Mouse (Mus musculus): ENCODE data around the gene Tph1. TPM values are rescaled to one million over a fixed set of nuclear protein-coding genes. Genes with fewer than 3 reads are reported as not detected.

Gene Tph1
- 1.5 and 1.6 TPM in 2 replicates for polyA plus RNA-seq (2011; ENCODE audit: insufficient read depth, insufficient read length, low read depth, missing spikeins)

DNA sequence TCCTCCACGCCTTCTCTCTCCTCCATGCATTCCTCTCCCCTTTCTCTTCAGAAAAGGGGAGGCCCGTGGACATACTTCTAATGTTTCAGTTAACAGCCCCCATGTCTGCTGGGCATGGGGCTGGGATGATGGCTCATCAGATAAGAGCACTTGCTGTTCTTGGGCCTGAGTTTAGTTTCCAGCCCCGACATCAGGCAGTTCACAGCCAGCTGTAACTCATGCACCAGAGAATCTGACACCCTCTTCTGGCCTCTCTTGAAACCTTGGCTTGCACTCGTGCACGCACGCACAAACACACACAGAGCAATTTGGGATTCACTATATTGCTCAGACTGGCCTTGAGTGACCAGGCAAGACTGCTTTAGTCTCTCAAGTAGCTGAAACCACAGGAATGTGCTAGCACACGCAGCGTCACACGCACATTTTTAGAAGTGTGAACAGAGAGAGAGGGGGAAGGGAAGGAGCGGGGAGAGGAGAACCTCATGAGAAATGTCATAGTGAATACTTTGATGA lies at the start of gene Tph1:
Gene Tph1, minus strand, starts transcription at position 378 of the 513 bp plus-strand sequence.
- Histone ChIP-seq H3K4me3 (ENCODE audit: low read depth, low read length) (no peak within 1 kb of the TSS), H3K9ac (ENCODE audit: low read depth, poor library complexity, severe bottlenecking) (no peak within 1 kb of the TSS), H3K36me3 (ENCODE audit: control insufficient read depth, insufficient read depth, low read length, poor library complexity, severe bottlenecking) (no peaks in the 10 kb centered on the region), H3K27me3 (ENCODE audit: control insufficient read depth, insufficient read depth, low read length, poor library complexity, severe bottlenecking) (no peaks in the 10 kb centered on the region), H3K4me1 (ENCODE audit: control insufficient read depth, insufficient read depth, low read length) (no peaks in the 10 kb centered on the region), H3K9me3 (replicated peaks; ENCODE audit: control insufficient read depth, insufficient read depth, low read length, poor library complexity, severe bottlenecking) (no peaks in the 10 kb centered on the region), H3K27ac (ENCODE audit: insufficient read depth, low read length) (no peak within 1 kb of the TSS)
- TF ChIP-seq CTCF (IDR thresholded peaks at IDR 0.05; ENCODE audit: low read depth, low read length) (no peak), EP300 (IDR thresholded peaks at IDR 0.05; ENCODE audit: insufficient read depth, low read depth, low read length) (no peak), POLR2A (IDR thresholded peaks at IDR 0.05; ENCODE audit: insufficient read depth, low read length) (no peak)

- no peak overlapping the region for H3K27ac ChIP-seq (ENCODE audit: insufficient read depth, low read length)
- TF ChIP-seq EP300 (IDR thresholded peaks at IDR 0.05; ENCODE audit: insufficient read depth, low read depth, low read length) (0 out of 2 replicates have a peak, but pooled peaks have one; percentile 20), POLR2A (IDR thresholded peaks at IDR 0.05; ENCODE audit: insufficient read depth, low read length) (no peak)
- H3K9me3 ChIP-seq (replicated peaks; ENCODE audit: control insufficient read depth, insufficient read depth, low read length, poor library complexity, severe bottlenecking), result no peaks in the 10 kb centered on the region
- H3K36me3 ChIP-seq (ENCODE audit: control insufficient read depth, insufficient read depth, low read length, poor library complexity, severe bottlenecking), result no peaks in the 10 kb centered on the region
- no peaks in the 10 kb centered on the region for H3K4me1 ChIP-seq (ENCODE audit: control insufficient read depth, insufficient read depth, low read length)
- no peaks in the 10 kb centered on the region for H3K27me3 ChIP-seq (ENCODE audit: control insufficient read depth, insufficient read depth, low read length, poor library complexity, severe bottlenecking)
- no peak overlapping the region for H3K4me3 ChIP-seq (ENCODE audit: low read depth, low read length)
- no peak overlapping the region for H3K9ac ChIP-seq (ENCODE audit: low read depth, poor library complexity, severe bottlenecking)
These were observed 48.1 kb upstream of the Tph1 start for GRCm38 (mm10) chr7:46720460-46720859.

GRCm38 (mm10) chr7:46719526-46719925 lies 47.2 kb upstream of the Tph1 start:
- Histone ChIP-seq H3K27me3 (ENCODE audit: control insufficient read depth, insufficient read depth, low read length, poor library complexity, severe bottlenecking) (no peaks in the 10 kb centered on the region), H3K36me3 (ENCODE audit: control insufficient read depth, insufficient read depth, low read length, poor library complexity, severe bottlenecking) (no peaks in the 10 kb centered on the region), H3K4me1 (ENCODE audit: control insufficient read depth, insufficient read depth, low read length) (no peaks in the 10 kb centered on the region), H3K27ac (ENCODE audit: insufficient read depth, low read length) (no peak overlapping the region), H3K4me3 (ENCODE audit: low read depth, low read length) (no peak overlapping the region), H3K9me3 (replicated peaks; ENCODE audit: control insufficient read depth, insufficient read depth, low read length, poor library complexity, severe bottlenecking) (no peaks in the 10 kb centered on the region), H3K9ac (ENCODE audit: low read depth, poor library complexity, severe bottlenecking) (no peak overlapping the region)
- TF ChIP-seq CTCF (IDR thresholded peaks at IDR 0.05; ENCODE audit: low read depth, low read length), result no peak
- no peak for TF ChIP-seq EP300 (IDR thresholded peaks at IDR 0.05; ENCODE audit: insufficient read depth, low read depth, low read length)
- TF ChIP-seq POLR2A (IDR thresholded peaks at IDR 0.05; ENCODE audit: insufficient read depth, low read length), result no peak

GRCm38 (mm10) chr7:46718591-46719270 lies 46.4 kb upstream of the Tph1 start:
- no peaks in the 10 kb centered on the region for H3K27me3 ChIP-seq (ENCODE audit: control insufficient read depth, insufficient read depth, low read length, poor library complexity, severe bottlenecking)
- TF ChIP-seq EP300 (IDR thresholded peaks at IDR 0.05; ENCODE audit: insufficient read depth, low read depth, low read length) (no peak), CTCF (IDR thresholded peaks at IDR 0.05; ENCODE audit: low read depth, low read length) (no peak)
- H3K4me3 ChIP-seq (ENCODE audit: low read depth, low read length), result no peak overlapping the region
- no peaks in the 10 kb centered on the region for H3K36me3 ChIP-seq (ENCODE audit: control insufficient read depth, insufficient read depth, low read length, poor library complexity, severe bottlenecking)
- no peaks in the 10 kb centered on the region for H3K4me1 ChIP-seq (ENCODE audit: control insufficient read depth, insufficient read depth, low read length)
- no peak overlapping the region for H3K9ac ChIP-seq (ENCODE audit: low read depth, poor library complexity, severe bottlenecking)
- no peak overlapping the region for H3K27ac ChIP-seq (ENCODE audit: insufficient read depth, low read length)
- no peaks in the 10 kb centered on the region for H3K9me3 ChIP-seq (replicated peaks; ENCODE audit: control insufficient read depth, insufficient read depth, low read length, poor library complexity, severe bottlenecking)

GRCm38 (mm10) chr7:46716897-46717296 lies 44.6 kb upstream of the Tph1 start:
- Histone ChIP-seq H3K9ac (ENCODE audit: low read depth, poor library complexity, severe bottlenecking) (no peak overlapping the region), H3K27ac (ENCODE audit: insufficient read depth, low read length) (no peak overlapping the region), H3K27me3 (ENCODE audit: control insufficient read depth, insufficient read depth, low read length, poor library complexity, severe bottlenecking) (no peaks in the 10 kb centered on the region), H3K9me3 (replicated peaks; ENCODE audit: control insufficient read depth, insufficient read depth, low read length, poor library complexity, severe bottlenecking) (no peaks in the 10 kb centered on the region), H3K4me3 (ENCODE audit: low read depth, low read length) (no peak overlapping the region), H3K4me1 (ENCODE audit: control insufficient read depth, insufficient read depth, low read length) (no peaks in the 10 kb centered on the region), H3K36me3 (ENCODE audit: control insufficient read depth, insufficient read depth, low read length, poor library complexity, severe bottlenecking) (no peaks in the 10 kb centered on the region)
- TF ChIP-seq CTCF (IDR thresholded peaks at IDR 0.05; ENCODE audit: low read depth, low read length) (no peak), EP300 (IDR thresholded peaks at IDR 0.05; ENCODE audit: insufficient read depth, low read depth, low read length) (no peak), POLR2A (IDR thresholded peaks at IDR 0.05; ENCODE audit: insufficient read depth, low read length) (no peak)

GRCm38 (mm10) chr7:46715600-46715999 lies 43.3 kb upstream of the Tph1 start, which contains the start of gene Saa3:
Gene Saa3 (minus strand): TSS chr7:46715700.
- H3K36me3 ChIP-seq (ENCODE audit: control insufficient read depth, insufficient read depth, low read length, poor library complexity, severe bottlenecking), result no peaks in the 10 kb centered on the region
- H3K4me1 ChIP-seq (ENCODE audit: control insufficient read depth, insufficient read depth, low read length), result no peaks in the 10 kb centered on the region
- no peak within 1 kb of the TSS for H3K27ac ChIP-seq (ENCODE audit: insufficient read depth, low read length)
- TF ChIP-seq CTCF (IDR thresholded peaks at IDR 0.05; ENCODE audit: low read depth, low read length), result no peak
- no peak for TF ChIP-seq EP300 (IDR thresholded peaks at IDR 0.05; ENCODE audit: insufficient read depth, low read depth, low read length)
- no peak for TF ChIP-seq POLR2A (IDR thresholded peaks at IDR 0.05; ENCODE audit: insufficient read depth, low read length)
- H3K27me3 ChIP-seq (ENCODE audit: control insufficient read depth, insufficient read depth, low read length, poor library complexity, severe bottlenecking), result no peaks in the 10 kb centered on the region
- no peaks in the 10 kb centered on the region for H3K9me3 ChIP-seq (replicated peaks; ENCODE audit: control insufficient read depth, insufficient read depth, low read length, poor library complexity, severe bottlenecking)
- no peak within 1 kb of the TSS for H3K9ac ChIP-seq (ENCODE audit: low read depth, poor library complexity, severe bottlenecking)
- H3K4me3 ChIP-seq (ENCODE audit: low read depth, low read length), result no peak within 1 kb of the TSS

All from ES-Bruce4 (cell line).